Mouse (Mus musculus) adrenal gland (tissue): ENCODE measurements around the gene Olfr654.

ENCODE experiments used
- intact Hi-C: fragments of 180-260 bp; cut with DNase I; formaldehyde crosslinking; loops from one replicate; pipeline ENCODE4 v1.15.1; 2025
- long read RNA-seq, 2 experiments: library from polyadenylated mRNA; unstranded; transcript quantifications; one replicate each; pipeline ENCODE4 v2.0.0; 2020; ENCODE audit warnings: borderline replicate concordance in 1 of 2; ENCODE audit not compliant: insufficient replicate concordance in 1 of 2

Olfr654 gene
- long read RNA-seq, experiment 1, result 0 reads
- long read RNA-seq, experiment 2, result 0 reads

GRCm38 (mm10) chr7:104586725-104587124 is at the start of gene Olfr654:
Gene Olfr654 (plus strand): TSS chr7:104587025.
- intact Hi-C loops, result no loop called here

DNA sequence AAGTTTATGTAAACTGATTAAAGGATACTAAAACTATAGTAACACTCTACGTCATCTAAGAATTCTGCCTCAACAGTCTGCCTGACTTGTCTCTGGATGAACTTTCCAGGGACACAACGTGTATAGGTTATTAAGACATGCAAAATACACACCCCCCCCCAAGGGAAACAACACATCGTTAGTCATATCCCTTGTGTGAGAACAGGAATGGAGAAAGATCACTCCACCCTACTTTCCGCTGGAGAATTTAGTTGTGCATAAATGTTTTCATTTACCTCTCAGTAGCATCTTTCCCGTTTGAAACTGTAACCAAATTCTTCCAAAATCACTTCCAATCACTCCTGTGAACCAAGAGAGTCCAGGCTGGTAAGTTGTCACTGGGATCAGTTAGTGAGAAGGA is 37.0 kb upstream of the Olfr654 start, which contains the start of gene Olfr651:
Olfr651 (plus strand) TSS at position 301 of the 400 bp plus-strand sequence.
- intact Hi-C loops, result no loop called here

DNA sequence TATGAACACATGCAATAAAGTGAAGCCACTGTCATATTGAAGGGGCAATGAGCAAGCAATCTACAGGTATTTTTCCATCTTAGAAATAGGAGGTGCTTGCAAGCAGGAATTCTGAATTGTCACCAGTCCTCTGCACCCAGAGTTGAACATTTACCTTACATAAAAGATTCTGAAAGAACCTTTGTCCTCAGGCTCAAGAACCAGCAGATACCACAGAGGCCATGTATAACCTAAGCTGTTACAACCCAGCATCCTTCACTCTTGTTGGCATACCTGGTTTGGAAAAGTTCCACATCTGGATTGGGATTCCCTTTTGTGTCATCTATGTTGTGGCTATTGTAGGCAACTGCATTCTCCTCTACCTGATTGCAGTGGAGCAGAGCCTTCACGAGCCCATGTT is 34.1 kb upstream of the Olfr654 start:
- intact Hi-C loops, result no loop called here

GRCm38 (mm10) chr7:104560601-104561000 is 26.2 kb upstream of the Olfr654 start, which contains the start of gene Olfr652:
Gene Olfr652 (plus strand): TSS chr7:104560901.
- intact Hi-C loops, result no loop called here

GRCm38 (mm10) chr7:104577014-104577413 is 9.8 kb upstream of the Olfr654 start, which contains the start of gene Olfr653:
Gene Olfr653 (plus strand): TSS chr7:104577314.
- intact Hi-C loops, result no loop called here

GRCm38 (mm10) chr7:104580846-104581245 is 6.0 kb upstream of the Olfr654 start:
- intact Hi-C loops, result no loop called here

- intact Hi-C loops, result no loop called here
These were observed 5.4 kb upstream of the Olfr654 start for GRCm38 (mm10) chr7:104581429-104581828.

DNA sequence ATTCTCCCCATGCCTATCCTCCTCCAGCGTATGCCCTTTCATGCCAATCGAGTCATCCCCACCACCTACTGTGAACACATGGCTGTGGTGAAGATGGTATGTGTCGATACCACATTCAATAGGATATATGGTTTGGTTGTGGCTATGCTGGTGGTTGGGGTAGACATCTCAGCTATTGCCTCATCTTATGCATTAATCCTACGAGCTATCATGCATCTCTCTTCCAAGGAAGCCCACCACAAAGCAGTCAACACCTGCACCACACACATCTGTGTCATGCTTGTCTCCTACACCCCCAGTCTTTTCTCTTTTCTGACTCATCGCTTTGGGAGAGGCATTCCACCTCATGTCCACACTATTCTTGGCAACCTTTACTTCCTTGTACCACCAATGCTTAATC is 1.4 kb downstream of the Olfr654 start:
- intact Hi-C loops, result no loop called here

DNA sequence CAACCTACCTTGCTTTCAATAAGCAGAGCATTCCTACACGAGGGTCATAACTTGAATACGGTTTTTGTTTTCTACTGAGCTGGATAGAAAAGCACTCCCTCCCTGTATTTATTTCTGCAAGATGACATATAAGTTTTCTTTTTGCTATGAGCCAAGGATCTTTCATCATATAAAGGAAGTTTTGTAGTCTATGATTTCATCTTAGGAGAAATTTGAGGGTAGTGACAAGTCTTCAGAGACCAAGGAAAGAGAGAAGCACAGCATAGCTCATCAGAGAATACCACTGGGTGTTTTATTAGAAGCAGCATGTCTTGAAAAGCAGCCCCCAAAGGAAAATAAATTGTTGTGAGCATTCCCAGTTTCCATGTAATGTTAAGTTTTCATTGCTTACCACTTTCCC is 14.9 kb downstream of the Olfr654 start, which contains the start of gene Olfr655:
Olfr655 (minus strand) TSS at position 101 of the 400 bp plus-strand sequence.
- intact Hi-C loops, result no loop called here

GRCm38 (mm10) chr7:104603173-104603572 is 16.3 kb downstream of the Olfr654 start:
- intact Hi-C loops, result no loop called here

- intact Hi-C loops, result no loop called here
These were observed 17.9 kb downstream of the Olfr654 start for GRCm38 (mm10) chr7:104604727-104605126.

GRCm38 (mm10) chr7:104613655-104614054 is 26.8 kb downstream of the Olfr654 start, which contains the start of gene Olfr656:
Gene Olfr656 (plus strand): TSS chr7:104613955.
- intact Hi-C loops, result no loop called here

DNA sequence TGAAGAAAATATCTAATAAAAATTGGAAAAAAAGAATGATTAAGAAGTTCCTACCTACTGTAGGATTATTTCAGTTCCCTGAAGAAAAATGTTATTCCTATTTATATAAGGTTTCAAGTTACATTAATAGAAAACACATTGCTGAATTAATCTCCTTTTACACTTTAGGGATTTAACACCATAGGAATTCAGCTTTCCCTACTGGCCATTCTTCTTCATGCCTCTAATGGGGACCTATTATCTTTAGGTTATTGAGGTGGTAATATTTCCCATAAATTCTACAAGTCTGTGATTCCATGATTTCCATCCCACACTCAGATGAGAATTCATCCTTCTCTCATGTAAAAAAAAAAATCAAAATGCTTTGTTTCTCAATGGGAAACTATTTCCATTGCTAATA is 37.7 kb downstream of the Olfr654 start, which contains the start of gene Olfr657:
Olfr657 (plus strand) TSS at position 301 of the 400 bp plus-strand sequence.
- intact Hi-C loops, result no loop called here
